Mouse (Mus musculus) neural tube, embryonic 15.5 days (tissue): Measurements from ENCODE around the gene Best3. TPM values are rescaled to one million over a fixed set of nuclear protein-coding genes. Genes with fewer than 3 reads are reported as not detected.

ENCODE experiments used
- ATAC-seq: fragments of 200-750 bp; cut with Nextera tagmentation; 2 replicates; pipeline ENCODE4 v1.8.0; 2017; ENCODE audit warnings: mild to moderate bottlenecking, moderate TSS enrichment, moderate library complexity; ENCODE audit not compliant: low FRiP score
- H3K27ac ChIP-seq: fragments of 300-500 bp; sonication (generic); replicated peaks from 2 replicates; pipeline ENCODE4 v1.5.1; 2015; ENCODE audit warnings: mild to moderate bottlenecking, inconsistent platforms
- H3K27me3 ChIP-seq: fragments of 300-500 bp; sonication (generic); replicated peaks from 2 replicates; pipeline ENCODE4 v1.6.1; 2015; ENCODE audit warnings: inconsistent platforms
- H3K36me3 ChIP-seq: fragments of 300-500 bp; sonication (generic); 2 replicates; pipeline ENCODE4 v1.6.1; 2015; ENCODE audit warnings: inconsistent platforms
- H3K4me1 ChIP-seq: fragments of 300-500 bp; sonication (generic); 2 replicates; pipeline ENCODE4 v1.6.1; 2015; ENCODE audit warnings: inconsistent platforms
- H3K4me2 ChIP-seq: fragments of 300-500 bp; sonication (generic); 2 replicates; pipeline ENCODE4 v1.6.1; 2015; ENCODE audit warnings: inconsistent platforms, mild to moderate bottlenecking, moderate library complexity
- H3K4me3 ChIP-seq: fragments of 300-500 bp; sonication (generic); replicated peaks from 2 replicates; pipeline ENCODE4 v1.5.1; 2015; ENCODE audit warnings: mild to moderate bottlenecking, inconsistent platforms
- H3K9ac ChIP-seq: fragments of 300-500 bp; sonication (generic); replicated peaks from 2 replicates; pipeline ENCODE4 v1.6.1; 2015; ENCODE audit warnings: mild to moderate bottlenecking, inconsistent platforms
- H3K9me3 ChIP-seq: fragments of 300-500 bp; sonication (generic); replicated peaks from 2 replicates; pipeline ENCODE4 v1.6.1; 2016; ENCODE audit warnings: inconsistent platforms
- WGBS: fragments of 180-500 bp; shearing (Covaris S2); methylation state at CpG from one replicate; pipeline ENCODE4 v1.1.7; 2015; ENCODE audit warnings: mixed read lengths; 5-methylcytosine and 5-hydroxymethylcytosine counted together
- polyA plus RNA-seq: library from polyadenylated mRNA; unstranded; fragments of >200 nt; fragmentation: Nextera tagmentation; extraction: Ambion mirVana; gene quantifications from 2 replicates; pipeline ENCODE4 v1.2.1, GENCODE M21; 2015

Gene Best3
- polyA plus RNA-seq, 1 experiment from 2014 or later = 0.14 TPM

- Histone ChIP-seq H3K4me2 (no peak overlapping the region), H3K36me3 (no peaks in the 10 kb centered on the region), H3K4me1 (peaks cover 3% of the 10 kb centered on the region; the same call in 1 of the 2 replicates), H3K27ac (no peak overlapping the region), H3K4me3 (no peak overlapping the region), H3K27me3 (no peaks in the 10 kb centered on the region), H3K9ac (no peak overlapping the region), H3K9me3 (no peaks in the 10 kb centered on the region)
- ATAC-seq = no peak
- 75% methylated on average over 3 of the region's 3 CpGs for whole genome bisulfite sequencing
Observed at GRCm38 (mm10) chr10:116980888-116981287, 5.2 kb upstream of the Best3 start.

DNA sequence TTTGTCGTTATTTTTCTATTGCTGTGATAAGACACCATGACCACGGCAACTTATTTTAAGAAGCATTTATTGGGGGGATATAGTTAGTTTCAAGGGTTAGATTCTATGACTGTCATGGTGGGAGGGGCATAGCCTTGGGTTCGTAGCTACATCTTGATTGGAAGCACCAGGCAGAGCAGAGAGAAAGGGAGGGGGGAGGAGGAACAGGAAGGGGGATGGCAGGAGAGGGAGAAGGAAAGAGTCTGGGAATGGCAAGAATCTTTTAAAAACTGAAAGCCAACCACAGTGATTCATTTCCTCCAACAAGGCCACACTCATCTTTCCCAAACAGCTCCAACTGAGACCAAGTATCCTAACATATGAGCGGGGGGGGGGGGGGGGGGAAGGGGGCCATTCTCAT is 3.6 kb upstream of the Best3 start:
- Histone ChIP-seq H3K4me2 (no peak overlapping the region), H3K36me3 (no peaks in the 10 kb centered on the region), H3K9me3 (no peaks in the 10 kb centered on the region), H3K4me3 (no peak overlapping the region), H3K4me1 (peaks cover 19% of the 10 kb centered on the region), H3K27me3 (no peaks in the 10 kb centered on the region), H3K27ac (no peak overlapping the region), H3K9ac (no peak overlapping the region)
- no peak for ATAC-seq
- 81% methylated on average over 3 of the region's 4 CpGs for WGBS

DNA sequence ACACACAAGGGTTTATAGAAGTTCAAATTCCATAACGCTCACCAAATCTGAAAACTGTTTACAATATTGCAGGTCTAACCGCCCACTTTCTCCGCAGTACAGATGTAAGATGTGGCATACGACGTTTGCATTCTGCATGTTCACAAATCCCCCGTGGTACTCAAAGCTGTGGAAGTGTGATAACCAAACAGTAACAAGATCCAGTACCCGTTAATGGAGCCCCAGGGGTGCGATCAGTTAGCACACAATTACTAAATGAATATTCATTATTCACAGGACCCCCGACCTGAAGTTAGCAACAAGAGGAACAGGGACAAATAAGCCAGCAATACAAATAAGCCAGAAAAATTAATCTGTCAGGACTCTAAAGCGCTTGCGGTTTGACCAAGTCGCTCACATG is 1.3 kb upstream of the Best3 start:
- Histone ChIP-seq H3K9me3 (no peaks in the 10 kb centered on the region), H3K9ac (no peak overlapping the region), H3K27me3 (no peaks in the 10 kb centered on the region), H3K27ac (no peak overlapping the region), H3K36me3 (no peaks in the 10 kb centered on the region), H3K4me2 (no peak overlapping the region), H3K4me1 (peaks cover 20% of the 10 kb centered on the region), H3K4me3 (no peak overlapping the region)
- ATAC-seq = no peak
- WGBS = 49% methylated on average over 12 of the region's 12 CpGs

DNA sequence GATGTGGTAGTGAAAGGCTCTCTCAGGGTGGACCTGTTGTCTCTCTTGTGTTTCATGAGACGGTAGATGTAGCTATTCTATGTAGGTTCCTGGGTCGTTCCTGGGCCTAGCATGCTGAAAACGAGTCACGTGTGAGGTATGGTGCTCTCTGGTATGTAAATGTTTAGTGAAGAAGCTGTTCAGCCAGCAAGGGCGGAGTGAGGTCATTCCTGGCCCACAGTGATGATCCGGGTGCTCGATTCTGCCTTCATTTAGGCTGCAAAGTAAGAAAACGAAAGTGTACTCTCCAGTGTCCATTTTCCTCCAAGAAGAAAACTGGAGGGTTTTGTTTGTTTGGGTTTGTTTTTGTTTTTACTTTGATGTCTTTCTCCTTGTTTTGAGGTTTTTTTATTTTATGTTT is 7.9 kb downstream of the Best3 start:
- H3K9me3 ChIP-seq = no peaks in the 10 kb centered on the region
- no peak overlapping the region for H3K27ac ChIP-seq
- 88% methylated on average over 8 of the region's 8 CpGs for WGBS
- no peaks in the 10 kb centered on the region for H3K27me3 ChIP-seq
- H3K4me3 ChIP-seq = no peak overlapping the region
- H3K4me1 ChIP-seq = no peaks in the 10 kb centered on the region
- no peak for ATAC-seq
- no peaks in the 10 kb centered on the region for H3K36me3 ChIP-seq
- H3K9ac ChIP-seq = no peak overlapping the region
- no peak overlapping the region for H3K4me2 ChIP-seq

DNA sequence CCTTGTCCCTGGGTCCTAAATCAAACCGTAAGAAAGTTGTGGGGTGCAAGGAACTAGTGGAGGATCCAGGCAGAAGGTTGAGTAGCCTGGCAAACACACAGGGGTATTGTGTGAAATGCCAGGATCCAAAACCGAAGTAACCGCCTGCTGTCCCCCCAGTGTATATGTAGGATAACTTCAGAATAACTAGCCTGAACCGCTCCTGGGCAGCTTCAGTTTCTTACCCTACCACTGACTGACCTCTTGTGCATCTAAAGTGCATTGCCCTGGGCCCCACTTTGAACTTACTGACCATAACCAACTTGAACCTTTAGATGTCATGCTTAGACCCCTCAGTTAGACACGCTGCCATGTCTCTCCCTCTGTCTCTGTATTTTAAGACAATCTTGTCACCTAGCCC is 9.0 kb downstream of the Best3 start:
- H3K27ac ChIP-seq = no peak overlapping the region
- no peak overlapping the region for H3K4me2 ChIP-seq
- H3K4me1 ChIP-seq = no peaks in the 10 kb centered on the region
- no peak overlapping the region for H3K9ac ChIP-seq
- no peaks in the 10 kb centered on the region for H3K9me3 ChIP-seq
- no peak overlapping the region for H3K4me3 ChIP-seq
- no peak for ATAC-seq
- WGBS = 87% methylated on average over 5 of the region's 5 CpGs
- no peaks in the 10 kb centered on the region for H3K36me3 ChIP-seq
- no peaks in the 10 kb centered on the region for H3K27me3 ChIP-seq

DNA sequence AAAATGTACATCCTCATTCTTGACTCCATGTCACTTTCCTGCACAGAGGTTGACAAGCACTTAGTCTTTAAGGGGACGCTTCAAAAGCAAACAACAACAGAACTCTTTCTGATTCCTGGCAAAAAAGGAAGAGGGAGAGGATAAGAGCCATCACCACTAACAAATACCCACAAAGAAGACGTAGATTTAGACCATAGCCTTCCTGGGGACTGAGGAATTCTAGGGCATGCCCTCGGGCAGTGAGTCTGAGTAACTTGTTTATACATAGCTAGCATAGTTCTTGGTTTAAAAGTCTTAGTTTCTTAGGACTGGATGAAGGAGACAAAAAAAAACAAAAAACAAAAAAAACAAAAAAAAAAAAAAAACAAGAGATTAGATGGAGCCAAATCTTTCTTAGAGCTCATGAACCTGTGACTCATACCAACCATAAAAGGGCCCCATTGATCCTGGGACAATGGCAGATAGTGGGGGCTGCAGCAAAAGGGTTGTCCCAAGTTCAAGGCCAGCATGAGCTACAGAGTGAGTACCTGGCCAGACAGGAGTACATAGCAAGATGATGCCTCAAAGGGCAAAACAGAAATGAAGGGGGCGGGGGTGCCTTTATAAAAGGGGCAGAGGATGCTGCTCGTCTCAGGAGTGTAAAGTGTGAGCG is 9.6 kb downstream of the Best3 start:
- H3K36me3 ChIP-seq = no peaks in the 10 kb centered on the region
- no peak overlapping the region for H3K9ac ChIP-seq
- H3K4me3 ChIP-seq = no peak overlapping the region
- no peak for ATAC-seq
- no peak overlapping the region for H3K27ac ChIP-seq
- H3K9me3 ChIP-seq = no peaks in the 10 kb centered on the region
- no peaks in the 10 kb centered on the region for H3K27me3 ChIP-seq
- WGBS = 79% methylated on average over 6 of the region's 6 CpGs
- no peak overlapping the region for H3K4me2 ChIP-seq
- no peaks in the 10 kb centered on the region for H3K4me1 ChIP-seq

DNA sequence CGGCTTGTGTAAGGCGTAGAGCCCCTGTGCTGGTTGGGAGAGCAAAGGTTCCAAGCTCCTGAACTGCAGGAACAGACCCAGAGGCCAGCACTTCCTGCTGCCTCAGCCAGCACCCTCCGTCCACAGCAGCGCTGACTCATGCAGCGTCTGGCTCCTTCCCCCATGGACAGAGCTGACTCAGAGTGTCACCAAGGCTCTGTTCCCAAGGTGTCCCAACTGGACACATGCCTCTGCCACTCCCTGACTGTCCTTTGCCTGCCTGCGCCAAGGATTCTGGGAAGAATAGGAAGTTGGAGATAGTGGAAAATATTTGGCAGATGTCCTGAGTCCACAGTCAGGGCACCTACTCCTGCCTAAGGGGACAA is 10.1 kb downstream of the Best3 start:
- H3K4me1 ChIP-seq = no peaks in the 10 kb centered on the region
- H3K9ac ChIP-seq = no peak overlapping the region
- H3K4me2 ChIP-seq = no peak overlapping the region
- no peak overlapping the region for H3K27ac ChIP-seq
- ATAC-seq = no peak
- H3K4me3 ChIP-seq = no peak overlapping the region
- H3K9me3 ChIP-seq = no peaks in the 10 kb centered on the region
- no peaks in the 10 kb centered on the region for H3K36me3 ChIP-seq
- no peaks in the 10 kb centered on the region for H3K27me3 ChIP-seq
- 84% methylated on average over 6 of the region's 6 CpGs for WGBS

- H3K4me3 ChIP-seq = no peak overlapping the region
- H3K9ac ChIP-seq = no peak overlapping the region
- no peaks in the 10 kb centered on the region for H3K9me3 ChIP-seq
- no peaks in the 10 kb centered on the region for H3K36me3 ChIP-seq
- no peak for ATAC-seq
- no peaks in the 10 kb centered on the region for H3K27me3 ChIP-seq
- 86% methylated on average over 17 of the region's 17 CpGs for WGBS
- no peak overlapping the region for H3K4me2 ChIP-seq
- H3K4me1 ChIP-seq = no peaks in the 10 kb centered on the region
- H3K27ac ChIP-seq = no peak overlapping the region
Observed at GRCm38 (mm10) chr10:116998716-116999455, 12.8 kb downstream of the Best3 start.

GRCm38 (mm10) chr10:117000975-117001374 is 14.9 kb downstream of the Best3 start:
- Histone ChIP-seq H3K36me3 (no peaks in the 10 kb centered on the region), H3K27me3 (no peaks in the 10 kb centered on the region), H3K4me3 (no peak overlapping the region), H3K9me3 (no peaks in the 10 kb centered on the region), H3K4me1 (peaks cover 12% of the 10 kb centered on the region), H3K4me2 (no peak overlapping the region), H3K27ac (no peak overlapping the region), H3K9ac (no peak overlapping the region)
- ATAC-seq = no peak
- WGBS = 59% methylated on average over 12 of the region's 12 CpGs

DNA sequence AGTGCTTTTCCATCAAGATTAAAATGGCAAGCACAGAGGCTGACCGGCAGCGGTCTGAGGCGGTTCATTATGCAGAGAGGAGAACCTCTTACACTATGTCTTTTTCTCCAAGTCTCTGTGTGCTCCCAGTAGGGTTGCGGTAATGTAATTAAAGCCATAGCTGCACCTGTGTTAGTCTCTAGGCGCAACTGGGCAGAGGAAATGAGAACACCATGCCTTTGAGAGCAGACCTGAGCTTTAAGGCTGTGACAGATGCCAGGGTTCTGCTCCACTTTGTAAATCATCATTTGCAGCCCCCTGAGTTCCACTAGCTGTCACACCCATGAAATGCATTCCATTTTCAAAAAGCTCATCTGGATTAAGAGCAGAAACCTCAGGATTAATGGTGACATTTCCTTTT is 18.6 kb downstream of the Best3 start:
- peaks cover 12% of the 10 kb centered on the region for H3K4me1 ChIP-seq
- ATAC-seq = no peak
- no peak overlapping the region for H3K4me3 ChIP-seq
- H3K27ac ChIP-seq = no peak overlapping the region
- no peaks in the 10 kb centered on the region for H3K9me3 ChIP-seq
- H3K9ac ChIP-seq = no peak overlapping the region
- no peaks in the 10 kb centered on the region for H3K36me3 ChIP-seq
- WGBS = 59% methylated on average over 5 of the region's 5 CpGs
- no peaks in the 10 kb centered on the region for H3K27me3 ChIP-seq
- H3K4me2 ChIP-seq = no peak overlapping the region

- no peaks in the 10 kb centered on the region for H3K27me3 ChIP-seq
- H3K4me2 ChIP-seq = no peak overlapping the region
- no peaks in the 10 kb centered on the region for H3K36me3 ChIP-seq
- H3K9me3 ChIP-seq = no peaks in the 10 kb centered on the region
- no peak overlapping the region for H3K27ac ChIP-seq
- no peak overlapping the region for H3K4me3 ChIP-seq
- no peak overlapping the region for H3K9ac ChIP-seq
- ATAC-seq = no peak
- peaks cover 12% of the 10 kb centered on the region for H3K4me1 ChIP-seq
- WGBS = 66% methylated on average over 12 of the region's 12 CpGs
Observed at GRCm38 (mm10) chr10:117005707-117006464, 19.8 kb downstream of the Best3 start.

DNA sequence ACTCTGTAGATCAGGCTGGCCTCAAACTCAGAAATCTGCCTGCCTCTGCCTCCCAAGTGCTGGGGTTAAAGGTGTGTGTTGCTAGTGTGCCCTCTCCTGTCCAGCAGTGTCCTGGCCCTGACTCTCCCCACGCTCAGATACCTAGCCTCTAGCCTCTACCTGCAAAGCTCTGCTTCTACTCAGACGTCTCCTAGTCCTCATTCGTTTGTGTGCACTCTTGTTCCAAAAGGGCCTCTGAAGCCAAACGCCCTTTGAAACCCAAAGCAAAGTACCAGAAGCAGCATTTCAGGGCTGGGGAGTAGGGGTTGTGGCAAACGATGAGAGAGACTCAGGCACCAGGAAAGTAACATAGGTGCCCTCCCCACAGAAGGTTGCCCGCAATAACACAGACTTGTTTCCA is 23.6 kb downstream of the Best3 start:
- no peaks in the 10 kb centered on the region for H3K27me3 ChIP-seq
- H3K4me2 ChIP-seq = no peak overlapping the region
- H3K4me3 ChIP-seq = no peak overlapping the region
- no peaks in the 10 kb centered on the region for H3K9me3 ChIP-seq
- H3K4me1 ChIP-seq = peaks cover 7% of the 10 kb centered on the region
- 86% methylated on average over 6 of the region's 6 CpGs for whole genome bisulfite sequencing
- H3K36me3 ChIP-seq = no peaks in the 10 kb centered on the region
- H3K9ac ChIP-seq = no peak overlapping the region
- no peak overlapping the region for H3K27ac ChIP-seq
- ATAC-seq = no peak
